Mouse (Mus musculus) heart, embryonic 10.5 days (tissue): Measurements from ENCODE around the gene Ttll2. TPM values are rescaled to one million over a fixed set of nuclear protein-coding genes. Genes with fewer than 3 reads are reported as not detected.
"Not testable (repeated sequence)": the region's sequence is repeated elsewhere in the genome, so short reads cannot be mapped to it uniquely, and the experiment has no call there.

ENCODE experiments used
- DNase-seq: peaks from one replicate; pipeline ENCODE4 v3.0.0-alpha.2; 2017; ENCODE audit warnings: low spot score
- H3K27ac ChIP-seq: fragments of 300-500 bp; sonication (generic); 2 replicates; pipeline ENCODE4 v1.5.1; 2016; ENCODE audit warnings: mild to moderate bottlenecking
- H3K27me3 ChIP-seq: fragments of 300-500 bp; sonication (generic); 2 replicates; pipeline ENCODE4 v1.6.1; 2016; ENCODE audit warnings: mild to moderate bottlenecking; ENCODE audit not compliant: poor library complexity, insufficient read depth, severe bottlenecking
- H3K36me3 ChIP-seq: fragments of 300-500 bp; sonication (generic); 2 replicates; pipeline ENCODE4 v1.6.1; 2016; ENCODE audit warnings: mild to moderate bottlenecking, moderate library complexity
- H3K4me1 ChIP-seq: fragments of 300-500 bp; sonication (generic); 2 replicates; pipeline ENCODE4 v1.6.1; 2016; ENCODE audit warnings: mild to moderate bottlenecking
- H3K4me3 ChIP-seq: fragments of 300-500 bp; sonication (generic); 2 replicates; pipeline ENCODE4 v1.5.1; 2016; ENCODE audit warnings: mild to moderate bottlenecking, moderate library complexity
- H3K9me3 ChIP-seq: fragments of 300-500 bp; sonication (generic); 2 replicates; pipeline ENCODE4 v1.6.1; 2016; ENCODE audit warnings: mild to moderate bottlenecking, moderate library complexity
- WGBS: fragments of 180-500 bp; shearing (Covaris S2); methylation state at CpG from one replicate; pipeline ENCODE4 v1.1.7; 2016; 5-methylcytosine and 5-hydroxymethylcytosine counted together
- polyA plus RNA-seq: library from polyadenylated mRNA; unstranded; fragments of >200 nt; fragmentation: Nextera tagmentation; extraction: Ambion mirVana; gene quantifications from 2 replicates; pipeline ENCODE4 v1.2.1, GENCODE M21; 2016

Gene Ttll2
- not detected in 2 replicates for polyA plus RNA-seq

- not testable (repeated sequence) for H3K36me3 ChIP-seq, H3K4me3 ChIP-seq, H3K27ac ChIP-seq, H3K27me3 ChIP-seq, H3K9me3 ChIP-seq, DNase-seq, H3K4me1 ChIP-seq
- WGBS: 87% methylated on average over 1 of the region's 1 CpGs
These were observed at the start of gene Ttll2 for GRCm38 (mm10) chr17:7352596-7352995. Gene Ttll2 (minus strand): TSS chr17:7352696.

- not testable (repeated sequence) for H3K27me3 ChIP-seq, H3K36me3 ChIP-seq, H3K9me3 ChIP-seq, H3K27ac ChIP-seq, DNase-seq, H3K4me1 ChIP-seq, H3K4me3 ChIP-seq
- 85% methylated on average over 6 of the region's 6 CpGs for WGBS
These were observed 47.3 kb upstream of the Ttll2 start for GRCm38 (mm10) chr17:7399770-7400169.

GRCm38 (mm10) chr17:7398198-7398847, 45.8 kb upstream of the Ttll2 start:
- H3K9me3 ChIP-seq, DNase-seq, H3K27me3 ChIP-seq, H3K27ac ChIP-seq, H3K36me3 ChIP-seq, H3K4me1 ChIP-seq, H3K4me3 ChIP-seq: not testable (repeated sequence)
- 82% methylated on average over 6 of the region's 6 CpGs for WGBS

- not testable (repeated sequence) for H3K4me1 ChIP-seq, H3K9me3 ChIP-seq, H3K4me3 ChIP-seq, H3K27me3 ChIP-seq, DNase-seq, H3K27ac ChIP-seq, H3K36me3 ChIP-seq
- 88% methylated on average over 13 of the region's 13 CpGs for WGBS
These were observed 44.6 kb upstream of the Ttll2 start for GRCm38 (mm10) chr17:7397079-7397478.

GRCm38 (mm10) chr17:7396288-7396687, 43.8 kb upstream of the Ttll2 start:
- H3K36me3 ChIP-seq: not testable (repeated sequence)

GRCm38 (mm10) chr17:7395671-7396070, 43.2 kb upstream of the Ttll2 start:
- not testable (repeated sequence) for H3K4me3 ChIP-seq, H3K27me3 ChIP-seq, H3K9me3 ChIP-seq, H3K36me3 ChIP-seq, H3K4me1 ChIP-seq, DNase-seq, H3K27ac ChIP-seq
- WGBS: 88% methylated on average over 8 of the region's 8 CpGs

More at GRCm38 (mm10) chr17:7396288-7396687, 43.8 kb upstream of the Ttll2 start:
- H3K4me1 ChIP-seq, H3K9me3 ChIP-seq, DNase-seq, H3K4me3 ChIP-seq, H3K27ac ChIP-seq, H3K27me3 ChIP-seq: not testable (repeated sequence)
- WGBS: no CpG with 5 or more reads among the region's 2 CpGs

GRCm38 (mm10) chr17:7395116-7395515, 42.6 kb upstream of the Ttll2 start:
- not testable (repeated sequence) for H3K4me3 ChIP-seq, H3K27ac ChIP-seq, H3K9me3 ChIP-seq, H3K27me3 ChIP-seq, H3K4me1 ChIP-seq, H3K36me3 ChIP-seq, DNase-seq
- 85% methylated on average over 7 of the region's 7 CpGs for WGBS

- not testable (repeated sequence) for H3K36me3 ChIP-seq, H3K27me3 ChIP-seq, H3K27ac ChIP-seq, H3K4me3 ChIP-seq, H3K9me3 ChIP-seq, DNase-seq, H3K4me1 ChIP-seq
- 83% methylated on average over 7 of the region's 7 CpGs for WGBS
These were observed 37.4 kb upstream of the Ttll2 start for GRCm38 (mm10) chr17:7389898-7390297.

- WGBS: 82% methylated on average over 8 of the region's 8 CpGs
These were observed 36.5 kb upstream of the Ttll2 start for GRCm38 (mm10) chr17:7388958-7389356.

GRCm38 (mm10) chr17:7388341-7388957, 36.0 kb upstream of the Ttll2 start:
- H3K27me3 ChIP-seq, DNase-seq, H3K36me3 ChIP-seq, H3K9me3 ChIP-seq, H3K4me1 ChIP-seq, H3K27ac ChIP-seq, H3K4me3 ChIP-seq: not testable (repeated sequence)
- no CpG with 5 or more reads among the region's 2 CpGs for WGBS

More at GRCm38 (mm10) chr17:7388958-7389356, 36.5 kb upstream of the Ttll2 start:
- H3K27ac ChIP-seq, H3K4me3 ChIP-seq, H3K36me3 ChIP-seq, H3K9me3 ChIP-seq, DNase-seq, H3K4me1 ChIP-seq, H3K27me3 ChIP-seq: not testable (repeated sequence)

- not testable (repeated sequence) for H3K27me3 ChIP-seq, H3K27ac ChIP-seq, H3K4me1 ChIP-seq, H3K4me3 ChIP-seq, H3K36me3 ChIP-seq, H3K9me3 ChIP-seq, DNase-seq
- 73% methylated on average over 8 of the region's 8 CpGs for WGBS
These were observed 33.5 kb upstream of the Ttll2 start for GRCm38 (mm10) chr17:7386016-7386415.

- not testable (repeated sequence) for H3K27ac ChIP-seq, H3K4me1 ChIP-seq, H3K36me3 ChIP-seq, H3K9me3 ChIP-seq, DNase-seq, H3K27me3 ChIP-seq, H3K4me3 ChIP-seq
- 78% methylated on average over 3 of the region's 3 CpGs for WGBS
These were observed 32.9 kb upstream of the Ttll2 start, which contains the start of gene Unc93a2 for GRCm38 (mm10) chr17:7385364-7385763. Gene Unc93a2 (minus strand): TSS chr17:7385464.

GRCm38 (mm10) chr17:7383167-7384143, 31.0 kb upstream of the Ttll2 start:
- H3K27me3 ChIP-seq, H3K36me3 ChIP-seq, DNase-seq, H3K27ac ChIP-seq, H3K4me3 ChIP-seq, H3K4me1 ChIP-seq, H3K9me3 ChIP-seq: not testable (repeated sequence)
- WGBS: 87% methylated on average over 12 of the region's 13 CpGs
